Mouse (Mus musculus) embryonic facial prominence, embryonic 15.5 days (tissue): Measurements from ENCODE around the gene Cdh3. TPM values are rescaled to one million over a fixed set of nuclear protein-coding genes. Genes with fewer than 3 reads are reported as not detected.

Source experiments
- ATAC-seq: fragments of 200-750 bp; cut with Nextera tagmentation; 2 replicates; pipeline ENCODE4 v1.8.0; 2017; ENCODE audit warnings: low read depth, moderate TSS enrichment; ENCODE audit not compliant: insufficient number of reproducible peaks, low FRiP score, low TSS enrichment
- H3K27ac ChIP-seq: fragments of 300-500 bp; sonication (generic); replicated peaks from 2 replicates; pipeline ENCODE4 v1.5.1; 2015; ENCODE audit warnings: mild to moderate bottlenecking, inconsistent platforms
- H3K27me3 ChIP-seq: fragments of 300-500 bp; sonication (generic); 2 replicates; pipeline ENCODE4 v1.6.1; 2015; ENCODE audit warnings: inconsistent platforms
- H3K36me3 ChIP-seq: fragments of 300-500 bp; sonication (generic); 2 replicates; pipeline ENCODE4 v1.6.1; 2015; ENCODE audit warnings: mild to moderate bottlenecking, inconsistent platforms
- H3K4me1 ChIP-seq: fragments of 300-500 bp; sonication (generic); 2 replicates; pipeline ENCODE4 v1.6.1; 2015; ENCODE audit warnings: inconsistent platforms
- H3K4me2 ChIP-seq: fragments of 300-500 bp; sonication (generic); replicated peaks from 2 replicates; pipeline ENCODE4 v1.6.1; 2015; ENCODE audit warnings: mild to moderate bottlenecking, inconsistent platforms
- H3K4me3 ChIP-seq: fragments of 300-500 bp; sonication (generic); replicated peaks from 2 replicates; pipeline ENCODE4 v1.5.1; 2015; ENCODE audit warnings: mild to moderate bottlenecking, inconsistent platforms
- H3K9ac ChIP-seq: fragments of 300-500 bp; sonication (generic); 2 replicates; pipeline ENCODE4 v1.6.1; 2015; ENCODE audit warnings: inconsistent platforms
- H3K9me3 ChIP-seq: fragments of 300-500 bp; sonication (generic); replicated peaks from 2 replicates; pipeline ENCODE4 v1.6.1; 2016; ENCODE audit warnings: inconsistent platforms
- WGBS: fragments of 180-500 bp; shearing (Covaris S2); methylation state at CpG from one replicate; pipeline ENCODE4 v1.1.7; 2015; 5-methylcytosine and 5-hydroxymethylcytosine counted together
- polyA plus RNA-seq: library from polyadenylated mRNA; unstranded; fragments of >200 nt; fragmentation: Nextera tagmentation; extraction: Ambion mirVana; gene quantifications from 2 replicates; pipeline ENCODE4 v1.2.1, GENCODE M21; 2015

Cdh3 gene
- polyA plus RNA-seq, result 23.0 and 24.5 TPM in 2 replicates

- Histone ChIP-seq H3K27me3 (peaks cover 11% of the 10 kb centered on the region; the same call in 1 of the 2 replicates), H3K4me1 (peaks cover 45% of the 10 kb centered on the region), H3K4me3 (peak within 1 kb of the TSS; percentile 52), H3K9me3 (no peaks in the 10 kb centered on the region), H3K36me3 (no peaks in the 10 kb centered on the region), H3K9ac (peak within 1 kb of the TSS; percentile 39), H3K4me2 (peak within 1 kb of the TSS; percentile 72), H3K27ac (peak within 1 kb of the TSS; percentile 74)
- ATAC-seq, result peak; percentile 67
- WGBS, result 1% methylated on average over 34 of the region's 34 CpGs
Measured at GRCm38 (mm10) chr8:106510365-106510975, at the start of gene Cdh3. Gene Cdh3, plus strand, starts transcription at chr8:106510891.

DNA sequence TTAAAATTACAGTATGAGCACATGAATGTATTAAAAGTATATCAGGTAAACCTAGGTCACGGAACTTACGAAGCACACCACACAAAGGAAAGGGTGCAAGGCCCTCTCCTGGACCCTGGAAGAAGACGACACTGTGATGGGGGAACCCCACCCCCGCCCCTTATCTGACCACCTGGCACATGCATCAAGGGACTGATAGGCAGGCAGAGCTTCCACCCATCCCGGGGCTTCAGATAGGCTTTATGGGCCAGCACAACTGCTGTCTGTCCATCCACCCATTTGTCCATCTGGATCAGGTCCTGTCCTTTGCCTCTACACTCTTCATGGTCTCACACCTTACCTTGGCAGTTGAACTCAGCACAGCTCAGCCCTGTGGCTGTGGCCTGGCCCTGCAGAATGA lies 48.6 kb upstream of the Cdh3 start:
- no peak overlapping the region for H3K4me3 ChIP-seq
- no peaks in the 10 kb centered on the region for H3K36me3 ChIP-seq
- no peaks in the 10 kb centered on the region for H3K27me3 ChIP-seq
- no peak overlapping the region for H3K27ac ChIP-seq
- H3K4me2 ChIP-seq, result no peak overlapping the region
- no peaks in the 10 kb centered on the region for H3K4me1 ChIP-seq
- no peak for ATAC-seq
- WGBS, result 76% methylated on average over 5 of the region's 5 CpGs
- no peaks in the 10 kb centered on the region for H3K9me3 ChIP-seq
- H3K9ac ChIP-seq, result no peak overlapping the region

DNA sequence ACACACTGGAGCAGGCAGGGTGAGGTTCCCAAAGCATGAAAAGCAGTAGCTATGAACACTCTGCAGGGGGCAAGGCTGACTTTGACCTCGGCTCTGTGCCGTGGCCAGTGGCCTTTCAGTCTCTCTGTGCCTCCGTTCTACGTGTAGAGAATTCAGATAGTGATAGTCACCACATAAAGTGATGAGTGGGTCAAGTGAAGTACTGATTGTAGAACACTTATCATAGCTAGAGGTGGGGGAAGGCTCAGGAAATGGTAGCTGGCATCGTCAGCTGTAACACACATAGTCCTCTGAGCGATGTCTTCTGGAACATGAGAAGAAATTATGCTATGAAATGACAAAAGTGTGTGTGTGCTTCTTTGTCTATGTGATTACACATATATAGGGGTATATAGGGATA lies 46.9 kb upstream of the Cdh3 start:
- no peaks in the 10 kb centered on the region for H3K4me1 ChIP-seq
- 89% methylated on average over 6 of the region's 6 CpGs for WGBS
- no peak for ATAC-seq

GRCm38 (mm10) chr8:106469485-106469884 lies 41.2 kb upstream of the Cdh3 start:
- Histone ChIP-seq H3K27ac (no peak overlapping the region), H3K4me3 (no peak overlapping the region), H3K36me3 (no peaks in the 10 kb centered on the region), H3K4me1 (0 out of 2 replicates have a peak, but pooled peaks cover 3% of the 10 kb centered on the region), H3K4me2 (no peak overlapping the region), H3K27me3 (no peaks in the 10 kb centered on the region), H3K9ac (no peak overlapping the region), H3K9me3 (no peaks in the 10 kb centered on the region)
- 25% methylated on average over 7 of the region's 7 CpGs for WGBS
- no peak for ATAC-seq

More for the DNA sequence above, 46.9 kb upstream of the Cdh3 start:
- no peaks in the 10 kb centered on the region for H3K9me3 ChIP-seq
- H3K4me3 ChIP-seq, result no peak overlapping the region
- no peak overlapping the region for H3K27ac ChIP-seq
- H3K27me3 ChIP-seq, result no peaks in the 10 kb centered on the region
- H3K9ac ChIP-seq, result no peak overlapping the region
- H3K36me3 ChIP-seq, result no peaks in the 10 kb centered on the region
- no peak overlapping the region for H3K4me2 ChIP-seq

DNA sequence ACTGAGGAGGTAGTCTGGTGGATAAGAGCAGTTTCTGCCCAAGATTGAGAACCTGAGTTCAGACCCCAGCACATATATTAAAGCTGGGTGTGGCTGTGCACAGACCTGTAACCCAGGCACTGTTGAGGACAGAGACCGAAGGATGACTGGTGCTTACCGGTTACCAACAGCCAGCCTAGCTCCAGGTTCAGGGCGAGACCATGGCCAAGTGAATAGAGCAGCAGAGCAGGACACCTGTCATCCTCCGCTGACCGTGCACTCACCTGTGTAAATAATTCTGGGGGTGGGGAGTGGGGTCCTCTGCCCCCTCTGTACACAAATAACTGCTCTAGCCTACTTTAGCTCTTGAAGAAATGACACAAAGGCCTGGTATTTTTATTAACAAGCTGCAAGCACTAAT lies 36.7 kb upstream of the Cdh3 start:
- H3K36me3 ChIP-seq, result no peaks in the 10 kb centered on the region
- ATAC-seq, result no peak
- H3K4me1 ChIP-seq, result 0 out of 2 replicates have a peak, but pooled peaks cover 3% of the 10 kb centered on the region
- no peak overlapping the region for H3K4me2 ChIP-seq
- no peak overlapping the region for H3K4me3 ChIP-seq
- 93% methylated on average over 5 of the region's 5 CpGs for WGBS
- H3K9me3 ChIP-seq, result no peaks in the 10 kb centered on the region
- H3K27me3 ChIP-seq, result no peaks in the 10 kb centered on the region
- H3K27ac ChIP-seq, result no peak overlapping the region
- no peak overlapping the region for H3K9ac ChIP-seq

GRCm38 (mm10) chr8:106500018-106500685 lies 10.5 kb upstream of the Cdh3 start, which contains the start of gene 6030452D12Rik:
Gene 6030452D12Rik, plus strand, starts transcription at chr8:106500522.
- Histone ChIP-seq H3K9ac (no peak within 1 kb of the TSS), H3K27ac (no peak within 1 kb of the TSS; the same call in 1 of the 2 replicates), H3K4me2 (no peak within 1 kb of the TSS), H3K36me3 (no peaks in the 10 kb centered on the region), H3K9me3 (no peaks in the 10 kb centered on the region), H3K4me3 (no peak within 1 kb of the TSS), H3K27me3 (no peaks in the 10 kb centered on the region), H3K4me1 (peaks cover 2% of the 10 kb centered on the region; the same call in 1 of the 2 replicates)
- 73% methylated on average over 8 of the region's 8 CpGs for WGBS
- ATAC-seq, result no peak

- H3K9ac ChIP-seq, result no peak overlapping the region
- ATAC-seq, result no peak
- H3K36me3 ChIP-seq, result no peaks in the 10 kb centered on the region
- no peak overlapping the region for H3K4me3 ChIP-seq
- H3K4me1 ChIP-seq, result peaks cover 27% of the 10 kb centered on the region
- no peak overlapping the region for H3K4me2 ChIP-seq
- no peaks in the 10 kb centered on the region for H3K9me3 ChIP-seq
- H3K27ac ChIP-seq, result no peak overlapping the region
- H3K27me3 ChIP-seq, result 0 out of 2 replicates have a peak, but pooled peaks cover 3% of the 10 kb centered on the region
- WGBS, result 87% methylated on average over 7 of the region's 7 CpGs
Measured at GRCm38 (mm10) chr8:106504241-106504640, 6.5 kb upstream of the Cdh3 start.

DNA sequence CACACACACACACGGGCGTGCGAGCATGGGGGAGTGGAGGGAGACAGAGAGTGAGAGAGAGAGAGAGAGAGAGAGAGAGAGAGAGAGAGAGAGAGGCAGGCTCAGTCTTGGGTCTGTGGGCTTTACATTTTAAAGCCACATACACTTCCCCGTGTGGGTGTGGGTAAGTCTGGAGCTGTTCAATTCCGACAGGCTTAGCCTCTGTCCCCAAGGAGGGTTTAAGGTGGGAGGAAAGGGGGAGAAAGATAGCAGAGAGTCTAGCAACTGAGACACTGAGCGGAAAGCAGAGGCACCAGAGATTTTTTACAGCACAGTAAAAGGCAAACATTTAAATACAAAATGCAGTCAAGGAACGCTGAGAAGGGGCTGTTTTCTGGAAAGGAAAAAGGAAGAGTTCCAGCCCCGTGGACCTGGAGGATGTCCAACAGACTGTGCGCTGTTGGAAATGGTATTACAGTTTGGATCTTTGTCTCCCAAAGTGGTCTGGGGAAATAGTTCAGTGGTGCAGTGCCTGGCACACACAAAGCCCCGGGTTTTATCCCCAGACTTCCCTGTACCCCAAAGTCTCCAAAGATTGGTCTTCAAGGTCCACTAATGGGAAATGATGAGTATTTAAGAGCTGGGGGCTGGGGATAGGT lies 5.2 kb upstream of the Cdh3 start:
- H3K4me3 ChIP-seq, result no peak overlapping the region
- no peak for ATAC-seq
- no peaks in the 10 kb centered on the region for H3K36me3 ChIP-seq
- H3K9ac ChIP-seq, result no peak overlapping the region
- no peaks in the 10 kb centered on the region for H3K9me3 ChIP-seq
- WGBS, result 37% methylated on average over 8 of the region's 10 CpGs
- 0 out of 2 replicates have a peak, but pooled peaks cover 3% of the 10 kb centered on the region for H3K27me3 ChIP-seq
- H3K4me1 ChIP-seq, result peaks cover 32% of the 10 kb centered on the region
- H3K4me2 ChIP-seq, result no peak overlapping the region
- H3K27ac ChIP-seq, result peak overlapping the region; percentile 55; the same call in 1 of the 2 replicates

GRCm38 (mm10) chr8:106506106-106506505 lies 4.6 kb upstream of the Cdh3 start:
- no peak overlapping the region for H3K27ac ChIP-seq
- no peaks in the 10 kb centered on the region for H3K9me3 ChIP-seq
- ATAC-seq, result no peak
- peaks cover 9% of the 10 kb centered on the region; the same call in 1 of the 2 replicates for H3K27me3 ChIP-seq
- no peak overlapping the region for H3K4me3 ChIP-seq
- H3K4me2 ChIP-seq, result no peak overlapping the region
- no peaks in the 10 kb centered on the region for H3K36me3 ChIP-seq
- peaks cover 38% of the 10 kb centered on the region for H3K4me1 ChIP-seq
- WGBS, result 78% methylated on average over 1 of the region's 1 CpGs
- H3K9ac ChIP-seq, result no peak overlapping the region

DNA sequence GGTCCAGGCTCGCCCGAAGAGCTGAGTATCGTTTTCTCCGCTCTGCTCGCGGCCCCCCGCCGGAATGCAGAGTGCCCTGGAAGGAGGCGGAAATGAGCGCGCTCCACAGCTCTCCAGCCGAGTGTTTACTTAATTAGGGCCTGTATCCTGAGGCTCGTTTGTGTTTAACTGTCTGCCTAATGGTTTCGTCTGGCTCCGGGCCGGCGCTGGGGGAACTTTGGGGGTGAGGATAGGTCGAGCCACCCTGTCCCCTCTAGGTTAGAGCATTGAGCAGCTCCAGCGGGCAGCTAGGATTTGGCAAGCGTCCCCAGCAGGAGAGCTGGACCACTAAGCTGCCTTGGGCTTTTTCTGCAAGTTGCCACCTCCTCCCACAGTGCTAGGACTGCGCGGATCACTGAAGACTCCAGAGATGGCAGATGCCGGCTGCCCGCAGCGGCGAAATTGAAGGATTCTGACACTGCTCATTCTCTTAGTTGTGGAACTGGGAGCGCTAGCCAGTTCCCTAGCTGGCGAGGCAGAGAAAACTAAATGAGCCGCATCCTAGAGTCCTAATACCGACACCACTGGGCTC lies 2.8 kb upstream of the Cdh3 start:
- H3K36me3 ChIP-seq, result no peaks in the 10 kb centered on the region
- peak overlapping the region; percentile 72 for H3K4me2 ChIP-seq
- H3K27ac ChIP-seq, result peak overlapping the region; percentile 63; the same call in 1 of the 2 replicates
- peaks cover 50% of the 10 kb centered on the region for H3K4me1 ChIP-seq
- no peaks in the 10 kb centered on the region for H3K9me3 ChIP-seq
- H3K4me3 ChIP-seq, result peak overlapping the region; percentile 33
- WGBS, result 2% methylated on average over 30 of the region's 30 CpGs
- peak; percentile 53 for ATAC-seq
- H3K9ac ChIP-seq, result peak overlapping the region; percentile 39
- H3K27me3 ChIP-seq, result peaks cover 11% of the 10 kb centered on the region; the same call in 1 of the 2 replicates

- Histone ChIP-seq H3K9ac (no peak overlapping the region), H3K4me1 (peaks cover 50% of the 10 kb centered on the region), H3K27ac (no peak overlapping the region), H3K4me3 (no peak overlapping the region), H3K36me3 (no peaks in the 10 kb centered on the region), H3K4me2 (peak overlapping the region; percentile 72; the same call in 1 of the 2 replicates), H3K27me3 (peaks cover 11% of the 10 kb centered on the region; the same call in 1 of the 2 replicates), H3K9me3 (no peaks in the 10 kb centered on the region)
- 22% methylated on average over 3 of the region's 3 CpGs for WGBS
- ATAC-seq, result no peak
Measured at GRCm38 (mm10) chr8:106508456-106508855, 2.2 kb upstream of the Cdh3 start.
